Mouse (Mus musculus) lung, postnatal 4 days (tissue): Measurements from ENCODE around the gene Lgals7.

Experiments
- DNase-seq, 2 experiments: peaks; one replicate each; pipeline ENCODE4 v3.0.0; 2021

The Lgals7 gene

GRCm38 (mm10) chr7:28863540-28863939, at the start of gene Lgals7:
Lgals7 (plus strand) TSS chr7:28863853.
- no peak for DNase-seq

GRCm38 (mm10) chr7:28814306-28815034, 49.2 kb upstream of the Lgals7 start:
- no peak for DNase-seq

GRCm38 (mm10) chr7:28815230-28815629, 48.4 kb upstream of the Lgals7 start:
- no peak for DNase-seq

GRCm38 (mm10) chr7:28816201-28816600, 47.5 kb upstream of the Lgals7 start:
- DNase-seq: no peak

GRCm38 (mm10) chr7:28816920-28817319, 46.7 kb upstream of the Lgals7 start:
- no peak for DNase-seq

GRCm38 (mm10) chr7:28817524-28817923, 46.1 kb upstream of the Lgals7 start:
- no peak for DNase-seq

- no peak for DNase-seq
Measured at GRCm38 (mm10) chr7:28817957-28818356, 45.7 kb upstream of the Lgals7 start.

GRCm38 (mm10) chr7:28818436-28818835, 45.2 kb upstream of the Lgals7 start:
- DNase-seq: no peak

- DNase-seq: no peak
Measured at GRCm38 (mm10) chr7:28818861-28819452, 44.7 kb upstream of the Lgals7 start.

GRCm38 (mm10) chr7:28819571-28819970, 44.1 kb upstream of the Lgals7 start:
- no peak for DNase-seq

- DNase-seq: peak; percentile 48 to 70
Measured at GRCm38 (mm10) chr7:28820358-28821260, 43.0 kb upstream of the Lgals7 start.

- DNase-seq: no peak
Measured at GRCm38 (mm10) chr7:28821261-28821831, 42.3 kb upstream of the Lgals7 start.

GRCm38 (mm10) chr7:28822556-28822955, 41.1 kb upstream of the Lgals7 start:
- no peak for DNase-seq

GRCm38 (mm10) chr7:28822993-28823903, 40.4 kb upstream of the Lgals7 start:
- DNase-seq: no peak

- no peak for DNase-seq
Measured at GRCm38 (mm10) chr7:28823932-28824331, 39.7 kb upstream of the Lgals7 start.

GRCm38 (mm10) chr7:28824941-28825685, 38.5 kb upstream of the Lgals7 start, which contains the start of gene Ech1:
Ech1 (plus strand) TSS chr7:28825217.
- peak; percentile 94 to 95 for DNase-seq

- peak; percentile 52 to 53 for DNase-seq
Measured at GRCm38 (mm10) chr7:28825686-28826401, 37.8 kb upstream of the Lgals7 start.

- DNase-seq: no peak
Measured at GRCm38 (mm10) chr7:28826402-28826772, 37.3 kb upstream of the Lgals7 start.

- no peak for DNase-seq
Measured at GRCm38 (mm10) chr7:28827338-28827737, 36.3 kb upstream of the Lgals7 start.

GRCm38 (mm10) chr7:28829821-28830220, 33.8 kb upstream of the Lgals7 start:
- DNase-seq: no peak

- DNase-seq: no peak
Measured at GRCm38 (mm10) chr7:28830981-28831380, 32.7 kb upstream of the Lgals7 start.
